Mouse (Mus musculus) CH12.LX (cell line): Measurements from ENCODE around the gene Gm8857. TPM values are rescaled to one million over a fixed set of nuclear protein-coding genes. Genes with fewer than 3 reads are reported as not detected.
"Not testable (repeated sequence)": the region's sequence is repeated elsewhere in the genome, so short reads cannot be mapped to it uniquely, and the experiment has no call there.

ENCODE experiments used
- DNase-seq: peaks from one replicate; pipeline ENCODE4 v3.0.0-alpha.2; 2013; ENCODE audit errors: extremely low read depth
- H3K27ac ChIP-seq: 2 replicates; pipeline ENCODE4 v1.5.1; 2012; ENCODE audit warnings: low read depth, mild to moderate bottlenecking, control low read depth, moderate library complexity; ENCODE audit not compliant: insufficient read depth
- H3K27me3 ChIP-seq: replicated peaks from 2 replicates; pipeline ENCODE3; 2012; ENCODE audit warnings: inconsistent platforms
- H3K36me3 ChIP-seq, 2 experiments: replicated peaks in 1 of 2; 2 replicates each; pipeline versions ENCODE3 to v1.6.1; 2012; ENCODE audit warnings: inconsistent platforms in 1 of 2, low read length in 1 of 2, mild to moderate bottlenecking in 1 of 2, mixed read lengths in 1 of 2, moderate library complexity in 1 of 2; ENCODE audit not compliant: control insufficient read depth in 1 of 2, insufficient read depth in 1 of 2
- H3K4me1 ChIP-seq, 2 experiments: 2 replicates each; pipeline ENCODE4 v1.6.1; 2012; ENCODE audit warnings: inconsistent platforms in 1 of 2, moderate library complexity in 1 of 2; ENCODE audit not compliant: insufficient read depth in 2 of 2, control insufficient read depth in 1 of 2
- H3K4me2 ChIP-seq: 2 replicates; pipeline ENCODE4 v1.6.1; 2012; ENCODE audit warnings: low read depth, mild to moderate bottlenecking, control low read depth; ENCODE audit not compliant: poor library complexity, insufficient read depth, severe bottlenecking
- H3K4me3 ChIP-seq, 3 experiments: fragments of 150-350 bp in 1 of 3; sonication (generic) in 1 of 3; replicated peaks in 1 of 3; 2 replicates each; pipeline versions ENCODE3 to v1.5.1; 2011 to 2012; ENCODE audit warnings: low read depth in 2 of 3, low read length in 2 of 3, mild to moderate bottlenecking in 2 of 3, moderate library complexity in 2 of 3, control low read depth in 1 of 3, improper control_type of control experiment in 1 of 3, inconsistent platforms in 1 of 3, mixed read lengths in 1 of 3; ENCODE audit not compliant: poor library complexity in 1 of 3
- H3K79me2 ChIP-seq: replicated peaks from 2 replicates; pipeline ENCODE4 v1.6.1; 2012; ENCODE audit warnings: mild to moderate bottlenecking, moderate library complexity; ENCODE audit not compliant: control insufficient read depth, poor library complexity, insufficient read depth, severe bottlenecking; ENCODE audit errors: extremely low read depth
- H3K9ac ChIP-seq: 2 replicates; pipeline ENCODE4 v1.6.1; 2012; ENCODE audit warnings: low read depth, mild to moderate bottlenecking, control low read depth, moderate library complexity; ENCODE audit not compliant: insufficient read depth
- H3K9me3 ChIP-seq: replicated peaks from 2 replicates; pipeline ENCODE3; 2012; ENCODE audit warnings: low read length, inconsistent platforms, mixed read lengths
- BHLHE40 ChIP-seq: IDR thresholded peaks from 2 replicates; pipeline ENCODE4 v1.6.1; 2011; ENCODE audit warnings: mild to moderate bottlenecking, low read depth, low read length, improper control_type of control experiment
- EP300 ChIP-seq: IDR thresholded peaks from 2 replicates; pipeline ENCODE4 v1.6.1; 2011; ENCODE audit warnings: low read length, improper control_type of control experiment
- IRF4 ChIP-seq: IDR thresholded peaks from 2 replicates; pipeline ENCODE4 v1.6.1; 2014; ENCODE audit warnings: low read depth, mild to moderate bottlenecking, inconsistent platforms, low read length, improper control_type of control experiment
- JUN ChIP-seq: IDR thresholded peaks from 2 replicates; pipeline ENCODE4 v1.6.1; 2011; ENCODE audit warnings: low read depth, mild to moderate bottlenecking, low read length, improper control_type of control experiment, moderate library complexity; ENCODE audit not compliant: insufficient read depth
- JUND ChIP-seq: conservative IDR thresholded peaks from 2 replicates; pipeline ENCODE4 v1.6.1; 2011; ENCODE audit warnings: low read depth, low read length, improper control_type of control experiment
- TCF12 ChIP-seq: IDR thresholded peaks from 2 replicates; pipeline ENCODE4 v1.6.1; 2014; ENCODE audit warnings: low read depth, mild to moderate bottlenecking, inconsistent platforms, low read length, improper control_type of control experiment
- dilution Hi-C: fragments of 300-500 bp; cut with MboI; formaldehyde crosslinking; loops from 2 replicates; pipeline ENCODE4 v1.14.3; 2020; ENCODE audit warnings: low sequenced_read_pairs; ENCODE audit not compliant: extremely low pct_unique_long_range_greater_than_20kb, extremely low pct_ligation_motif_present
- in situ Hi-C: fragments of 300-500 bp; cut with MboI; formaldehyde crosslinking; loops from 3 replicates; pipeline ENCODE4 v1.14.3; 2019; ENCODE audit warnings: low sequenced_read_pairs, low pct_ligation_motif_present, low pct_unique_long_range_greater_than_20kb, mixed read lengths
- polyA plus RNA-seq: library from polyadenylated mRNA; unstranded; fragments of >175 nt; gene quantifications from 2 replicates; pipeline ENCODE4 v1.2.1, GENCODE M21; 2012; ENCODE audit warnings: low read depth; ENCODE audit not compliant: insufficient read length
- total RNA-seq, 2 experiments: library from RNA; depleted of rRNA; stranded (reverse); fragments of 300-350 nt in 1 of 2; fragments of >200 nt in 1 of 2; gene quantifications; 2 replicates each; pipeline ENCODE4 v1.2.3; 2012 to 2014

Gene Gm8857
- 0.64 and 0.71 TPM in 2 replicates for total RNA-seq (2012; rRNA removed)
- 0.26 and 0.73 TPM in 2 replicates for total RNA-seq (2014; rRNA removed)
- polyA plus RNA-seq = 0.27 and 0.30 TPM in 2 replicates

DNA sequence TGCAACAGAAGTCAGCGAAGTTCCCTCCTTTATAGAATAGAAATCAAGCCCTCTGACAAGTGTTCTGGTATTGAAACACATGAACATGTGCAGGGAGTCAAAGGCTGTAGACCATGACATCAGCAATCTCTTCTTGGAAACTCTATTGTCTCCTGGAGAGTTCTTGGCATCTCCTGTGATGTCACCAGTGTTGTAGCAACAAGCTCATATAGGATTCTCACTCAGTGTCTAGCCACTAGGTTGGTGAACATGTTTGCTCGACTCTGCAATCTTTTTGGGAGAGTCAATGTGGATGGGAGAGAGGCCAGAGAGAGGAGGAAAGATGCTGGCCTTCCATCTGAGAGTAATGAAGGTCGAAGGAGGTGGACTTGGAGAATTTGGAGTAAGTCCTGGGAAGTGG lies at the start of gene Gm8857, which contains the start of gene Gm8871:
Gene Gm8857, plus strand, starts transcription at position 303 of the 400 bp plus-strand sequence.
Gene Gm8871, plus strand, starts transcription at position 301 of the 400 bp plus-strand sequence.
- H3K4me2 ChIP-seq, H3K9ac ChIP-seq, H3K36me3 ChIP-seq, H3K4me1 ChIP-seq, DNase-seq, H3K9me3 ChIP-seq, H3K27ac ChIP-seq, in situ Hi-C loops, H3K4me3 ChIP-seq, H3K27me3 ChIP-seq, H3K79me2 ChIP-seq, dilution Hi-C loops: not testable (repeated sequence)

DNA sequence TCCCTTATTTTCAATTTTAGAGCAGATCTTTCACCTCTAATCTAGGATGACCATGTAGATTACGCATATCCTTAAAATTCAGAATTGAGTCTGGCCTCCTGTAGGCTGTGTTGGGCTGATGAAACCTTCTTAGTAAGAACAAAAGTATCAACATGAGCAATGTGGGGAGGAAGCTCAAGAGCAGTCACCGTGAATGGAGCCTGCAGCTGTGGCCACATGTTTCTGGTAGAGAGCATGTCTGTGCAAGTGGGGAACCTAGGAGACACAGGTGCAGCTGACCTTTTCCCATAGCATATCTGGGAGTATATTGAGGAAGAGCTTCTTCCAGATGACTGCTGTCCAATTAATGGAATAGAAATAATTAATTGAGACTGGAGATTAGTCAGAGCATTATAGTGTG lies 5.9 kb downstream of the Gm8857 start:
- H3K4me2 ChIP-seq, H3K9ac ChIP-seq, H3K79me2 ChIP-seq, H3K9me3 ChIP-seq, DNase-seq, dilution Hi-C loops, in situ Hi-C loops, H3K27ac ChIP-seq, H3K4me1 ChIP-seq, H3K4me3 ChIP-seq, H3K27me3 ChIP-seq, H3K36me3 ChIP-seq: not testable (repeated sequence)
- TF ChIP-seq TCF12 (peak; percentile 88), IRF4 (peak; percentile 66; the same call in 1 of the 2 replicates), BHLHE40 (0 out of 2 replicates have a peak, but pooled peaks have one; percentile 16), EP300 (peak; percentile 58), JUN (peak; percentile 49), JUND (peak; percentile 49)

DNA sequence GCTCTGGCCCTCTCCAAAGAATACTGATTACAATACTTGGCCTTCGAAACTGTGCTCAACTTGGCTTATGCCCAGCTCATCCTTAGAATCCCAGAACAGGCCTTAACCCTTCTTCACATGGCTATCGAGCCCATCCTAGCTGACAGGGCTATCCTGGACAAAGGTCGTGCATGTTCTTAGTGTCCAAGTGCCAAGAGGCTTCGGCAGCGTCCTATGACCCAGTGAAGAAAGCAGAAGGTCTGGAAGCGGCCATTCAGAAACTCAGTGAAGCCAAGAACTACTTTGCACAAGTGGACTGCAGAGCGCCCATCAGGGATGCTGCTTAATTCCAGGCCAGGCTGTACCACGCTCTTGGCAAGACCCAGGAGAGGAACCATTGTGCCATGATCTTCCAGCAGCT lies 10.4 kb downstream of the Gm8857 start:
- H3K27ac ChIP-seq, DNase-seq, H3K4me2 ChIP-seq, H3K27me3 ChIP-seq, H3K79me2 ChIP-seq, H3K36me3 ChIP-seq, in situ Hi-C loops, H3K9me3 ChIP-seq, H3K4me1 ChIP-seq, H3K4me3 ChIP-seq, H3K9ac ChIP-seq, dilution Hi-C loops: not testable (repeated sequence)

Other genes with a start within 250 kb of the Gm8857 start
- 0.38 and 2.6 TPM in 2 replicates for gene Gm8871, start within 50 bp of the Gm8857 start, total RNA-seq (2012; rRNA removed)
- gene Gm8871, start within 50 bp of the Gm8857 start, total RNA-seq (2014; rRNA removed) = 0.41 TPM in 1 of 2 replicates, not detected in the other
- not detected in 2 replicates for gene Gm8871, start within 50 bp of the Gm8857 start, polyA plus RNA-seq
- 0.72 and 1.7 TPM in 2 replicates for gene Gm8879, start 179.8 kb downstream of the Gm8857 start, total RNA-seq (2012; rRNA removed)
- gene Gm8879, start 179.8 kb downstream of the Gm8857 start, total RNA-seq (2014; rRNA removed) = 0.47 TPM in 1 of 2 replicates, not detected in the other
- 0.33 and 0.76 TPM in 2 replicates for gene Gm8879, start 179.8 kb downstream of the Gm8857 start, polyA plus RNA-seq
- 0.30 and 1.1 TPM in 2 replicates for gene Gm5861, start 235.3 kb downstream of the Gm8857 start, total RNA-seq (2012; rRNA removed)
- 0.70 TPM in 1 of 2 replicates, not detected in the other for gene Gm5861, start 235.3 kb downstream of the Gm8857 start, total RNA-seq (2014; rRNA removed)
- gene Gm5861, start 235.3 kb downstream of the Gm8857 start, polyA plus RNA-seq = 0.73 TPM in 1 of 2 replicates, not detected in the other